Mouse (Mus musculus): ENCODE measurements around the gene Golgb1. TPM values are rescaled to one million over a fixed set of nuclear protein-coding genes. Genes with fewer than 3 reads are reported as not detected.

Gene Golgb1
- polyA plus RNA-seq, 1 experiment, result 41.5 TPM

DNA sequence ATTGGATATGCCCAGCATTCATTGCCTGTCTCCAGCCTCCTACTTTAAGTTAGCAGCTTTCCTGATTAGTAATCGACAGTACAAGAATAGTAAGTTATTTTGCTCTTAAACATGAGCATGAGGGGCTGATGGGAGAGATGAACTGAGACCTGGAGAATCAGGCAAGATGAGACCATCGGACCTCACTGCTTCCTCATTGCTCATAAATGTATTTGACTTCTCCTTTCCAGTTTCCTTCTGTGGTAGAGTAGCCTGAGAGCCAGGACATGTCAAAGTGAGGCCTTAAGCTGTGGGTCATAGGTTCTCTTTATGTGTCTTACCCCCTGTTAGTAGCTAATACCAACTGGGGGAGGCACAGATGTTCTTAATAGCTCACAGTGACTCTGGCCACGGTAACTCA is 60.9 kb downstream of the Golgb1 start:
- TF ChIP-seq CTCF (IDR thresholded peaks at IDR 0.05; ENCODE audit: low read depth, low read length) (no peak), POLR2A (IDR thresholded peaks at IDR 0.05; ENCODE audit: borderline replicate concordance, low read depth, low read length) (no peak)
- peak overlapping the region; percentile 85 for H3K27ac ChIP-seq (ENCODE audit: insufficient read depth, low read depth, low read length)
- peaks cover 65% of the 10 kb centered on the region for H3K4me1 ChIP-seq (ENCODE audit: control insufficient read depth, insufficient read depth, low read length)
- peak overlapping the region; percentile 65 for H3K4me3 ChIP-seq (ENCODE audit: insufficient read depth, low read length)

DNA sequence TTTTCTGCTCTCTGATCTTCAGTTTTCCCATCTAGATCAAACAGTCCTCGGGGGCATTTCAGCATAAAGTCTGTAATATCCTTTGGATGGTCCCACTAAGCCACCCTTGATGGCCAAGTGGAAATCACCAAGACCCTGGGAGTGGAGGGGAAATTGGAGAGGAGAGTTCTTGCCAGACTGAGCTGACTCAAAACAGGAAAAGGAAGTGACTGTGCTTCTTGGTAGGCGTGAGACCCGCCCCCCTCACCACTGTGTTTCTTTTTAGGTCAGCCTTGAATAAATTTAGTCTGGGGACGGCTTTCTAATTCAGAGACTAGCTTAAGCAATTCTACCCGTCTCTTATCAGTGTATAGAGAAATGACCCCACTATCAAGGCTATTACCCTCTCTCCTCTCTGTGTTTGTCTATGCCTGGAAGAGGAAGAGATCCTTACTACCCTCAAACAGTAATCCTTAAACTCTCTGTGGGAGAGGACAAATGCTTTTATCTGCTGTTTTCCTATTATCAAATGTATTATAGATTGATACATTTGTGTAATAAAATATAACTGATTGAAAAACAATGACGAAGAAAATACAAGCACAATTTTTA is 66.3 kb downstream of the Golgb1 start:
- TF ChIP-seq POLR2A (IDR thresholded peaks at IDR 0.05; ENCODE audit: borderline replicate concordance, low read depth, low read length), result no peak
- TF ChIP-seq CTCF (IDR thresholded peaks at IDR 0.05; ENCODE audit: low read depth, low read length), result no peak
- Histone ChIP-seq H3K4me3 (ENCODE audit: insufficient read depth, low read length) (no peak overlapping the region), H3K27ac (ENCODE audit: insufficient read depth, low read depth, low read length) (peak overlapping the region; percentile 66), H3K4me1 (ENCODE audit: control insufficient read depth, insufficient read depth, low read length) (peaks cover 47% of the 10 kb centered on the region)

- TF ChIP-seq CTCF (IDR thresholded peaks at IDR 0.05; ENCODE audit: low read depth, low read length) (no peak), POLR2A (IDR thresholded peaks at IDR 0.05; ENCODE audit: borderline replicate concordance, low read depth, low read length) (no peak)
- no peak overlapping the region for H3K4me3 ChIP-seq (ENCODE audit: insufficient read depth, low read length)
- peaks cover 42% of the 10 kb centered on the region for H3K4me1 ChIP-seq (ENCODE audit: control insufficient read depth, insufficient read depth, low read length)
- H3K27ac ChIP-seq (ENCODE audit: insufficient read depth, low read depth, low read length), result peak overlapping the region; percentile 60
Measured at GRCm38 (mm10) chr16:36941895-36942294, 67.0 kb downstream of the Golgb1 start.

DNA sequence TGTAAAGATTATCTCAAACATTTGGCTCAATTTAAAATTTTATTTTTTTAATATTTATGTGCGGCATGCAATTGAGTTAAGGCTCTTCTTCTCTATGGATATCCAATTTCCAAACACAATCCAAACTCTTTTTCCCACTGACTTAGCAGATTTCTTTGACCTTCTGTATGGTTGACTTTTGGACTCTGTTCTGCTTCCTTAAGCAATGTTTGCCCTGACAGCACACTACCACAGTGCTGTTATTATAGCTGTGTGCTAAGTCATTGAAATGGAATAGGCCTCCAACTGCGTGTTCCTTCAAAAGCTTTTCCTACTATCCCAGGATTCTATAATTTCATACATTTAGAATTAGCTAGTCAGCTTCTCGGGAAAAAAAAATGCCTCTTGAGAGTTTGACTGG is 68.7 kb downstream of the Golgb1 start:
- Histone ChIP-seq H3K4me1 (ENCODE audit: control insufficient read depth, insufficient read depth, low read length) (peaks cover 32% of the 10 kb centered on the region), H3K4me3 (ENCODE audit: insufficient read depth, low read length) (no peak overlapping the region), H3K27ac (ENCODE audit: insufficient read depth, low read depth, low read length) (no peak overlapping the region)
- TF ChIP-seq POLR2A (IDR thresholded peaks at IDR 0.05; ENCODE audit: borderline replicate concordance, low read depth, low read length), result no peak
- no peak for TF ChIP-seq CTCF (IDR thresholded peaks at IDR 0.05; ENCODE audit: low read depth, low read length)

- Histone ChIP-seq H3K27ac (ENCODE audit: insufficient read depth, low read depth, low read length) (no peak overlapping the region), H3K4me3 (ENCODE audit: insufficient read depth, low read length) (no peak overlapping the region), H3K4me1 (ENCODE audit: control insufficient read depth, insufficient read depth, low read length) (peaks cover 27% of the 10 kb centered on the region)
- no peak for TF ChIP-seq POLR2A (IDR thresholded peaks at IDR 0.05; ENCODE audit: borderline replicate concordance, low read depth, low read length)
- no peak for TF ChIP-seq CTCF (IDR thresholded peaks at IDR 0.05; ENCODE audit: low read depth, low read length)
Measured at GRCm38 (mm10) chr16:36944895-36945424, 70.0 kb downstream of the Golgb1 start.

- Histone ChIP-seq H3K27ac (ENCODE audit: insufficient read depth, low read depth, low read length) (no peak overlapping the region), H3K4me3 (ENCODE audit: insufficient read depth, low read length) (no peak overlapping the region), H3K4me1 (ENCODE audit: control insufficient read depth, insufficient read depth, low read length) (peaks cover 18% of the 10 kb centered on the region)
- no peak for TF ChIP-seq CTCF (IDR thresholded peaks at IDR 0.05; ENCODE audit: low read depth, low read length)
- TF ChIP-seq POLR2A (IDR thresholded peaks at IDR 0.05; ENCODE audit: borderline replicate concordance, low read depth, low read length), result no peak
Measured at GRCm38 (mm10) chr16:36946459-36947159, 71.7 kb downstream of the Golgb1 start.

DNA sequence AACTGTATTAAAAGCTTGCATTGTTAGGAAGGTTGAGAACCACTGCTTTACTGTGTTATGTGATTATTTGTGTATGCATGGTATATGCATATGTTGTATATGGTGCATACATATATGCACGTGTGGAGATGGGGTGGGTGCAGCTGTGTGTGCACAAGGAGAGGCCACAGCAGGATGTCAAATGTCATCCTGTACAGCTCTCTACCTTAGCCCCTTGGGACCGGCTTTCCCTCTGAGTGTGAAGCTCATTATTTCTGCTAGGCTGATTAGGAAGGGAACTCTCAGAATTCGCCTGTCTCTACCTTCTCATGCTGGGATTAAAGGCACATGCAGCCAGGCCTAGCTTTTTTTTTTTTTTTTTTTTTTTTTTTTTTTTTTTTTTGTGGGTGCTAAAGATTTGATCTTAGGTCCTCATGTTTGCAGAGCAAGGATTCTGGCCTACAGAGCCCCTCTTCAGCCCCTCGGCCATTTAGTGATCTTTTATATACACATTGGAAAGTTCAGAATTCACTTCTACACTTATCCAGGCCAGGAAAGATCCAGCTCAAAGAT is 72.8 kb downstream of the Golgb1 start:
- Histone ChIP-seq H3K27ac (ENCODE audit: insufficient read depth, low read depth, low read length) (no peak overlapping the region), H3K4me3 (ENCODE audit: insufficient read depth, low read length) (no peak overlapping the region), H3K4me1 (ENCODE audit: control insufficient read depth, insufficient read depth, low read length) (peaks cover 9% of the 10 kb centered on the region)
- TF ChIP-seq POLR2A (IDR thresholded peaks at IDR 0.05; ENCODE audit: borderline replicate concordance, low read depth, low read length), result no peak
- TF ChIP-seq CTCF (IDR thresholded peaks at IDR 0.05; ENCODE audit: low read depth, low read length), result no peak

GRCm38 (mm10) chr16:36949614-36950336 is 74.8 kb downstream of the Golgb1 start:
- TF ChIP-seq POLR2A (IDR thresholded peaks at IDR 0.05; ENCODE audit: borderline replicate concordance, low read depth, low read length) (no peak), CTCF (IDR thresholded peaks at IDR 0.05; ENCODE audit: low read depth, low read length) (no peak)
- Histone ChIP-seq H3K4me1 (ENCODE audit: control insufficient read depth, insufficient read depth, low read length) (peaks cover 6% of the 10 kb centered on the region), H3K4me3 (ENCODE audit: insufficient read depth, low read length) (no peak overlapping the region), H3K27ac (ENCODE audit: insufficient read depth, low read depth, low read length) (no peak overlapping the region)

DNA sequence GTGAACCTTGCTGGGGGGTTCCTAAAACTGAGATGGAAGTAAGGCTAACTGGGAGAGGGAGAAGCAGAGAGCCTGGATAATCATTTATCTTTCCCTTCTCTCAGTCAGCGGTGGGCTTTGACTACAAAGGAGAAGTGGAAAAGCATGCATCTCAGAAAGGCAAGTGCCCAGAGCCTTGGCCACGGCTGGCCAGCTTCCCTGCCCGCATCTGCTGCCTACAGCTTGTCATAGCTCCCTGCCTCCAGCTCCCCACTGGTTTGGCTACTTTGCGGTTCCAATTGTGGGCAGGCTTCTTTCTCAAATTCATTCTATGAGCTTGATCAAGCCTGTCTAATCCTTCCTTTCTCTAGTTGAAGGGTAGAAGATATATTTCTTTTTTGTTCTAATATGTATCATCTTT is 76.1 kb downstream of the Golgb1 start:
- TF ChIP-seq CTCF (IDR thresholded peaks at IDR 0.05; ENCODE audit: low read depth, low read length) (no peak), POLR2A (IDR thresholded peaks at IDR 0.05; ENCODE audit: borderline replicate concordance, low read depth, low read length) (no peak)
- no peak overlapping the region for H3K27ac ChIP-seq (ENCODE audit: insufficient read depth, low read depth, low read length)
- peaks cover 6% of the 10 kb centered on the region for H3K4me1 ChIP-seq (ENCODE audit: control insufficient read depth, insufficient read depth, low read length)
- H3K4me3 ChIP-seq (ENCODE audit: insufficient read depth, low read length), result no peak overlapping the region
